Mouse (Mus musculus) heart, postnatal 0 days (tissue): ENCODE measurements around the gene H2-DMb1. TPM values are rescaled to one million over a fixed set of nuclear protein-coding genes. Genes with fewer than 3 reads are reported as not detected.

Source experiments
- ATAC-seq: fragments of 200-750 bp; cut with Nextera tagmentation; 2 replicates; pipeline ENCODE4 v1.8.0; 2017; ENCODE audit warnings: low read depth, moderate number of reproducible peaks, moderate library complexity; ENCODE audit not compliant: insufficient read depth
- DNase-seq: peaks from one replicate; pipeline ENCODE4 v3.0.0-alpha.2; 2016; ENCODE audit warnings: low spot score
- H3K27ac ChIP-seq: fragments of 300-500 bp; sonication (generic); 2 replicates; pipeline ENCODE4 v1.5.1; 2014; ENCODE audit warnings: low read depth, mild to moderate bottlenecking
- H3K27me3 ChIP-seq: fragments of 300-500 bp; sonication (generic); 2 replicates; pipeline ENCODE4 v1.6.1; 2014; ENCODE audit warnings: low read length, mixed read lengths; ENCODE audit not compliant: control insufficient read depth, insufficient read depth
- H3K36me3 ChIP-seq: fragments of 300-500 bp; sonication (generic); replicated peaks from 2 replicates; pipeline ENCODE4 v1.6.1; 2014; ENCODE audit warnings: low read length, mixed read lengths; ENCODE audit not compliant: control insufficient read depth, insufficient read depth
- H3K4me1 ChIP-seq: fragments of 300-500 bp; sonication (generic); 2 replicates; pipeline ENCODE4 v1.6.1; 2014; ENCODE audit warnings: antibody characterized with exemption; ENCODE audit not compliant: control insufficient read depth, insufficient read depth
- H3K4me2 ChIP-seq: fragments of 300-500 bp; sonication (generic); 2 replicates; pipeline ENCODE4 v1.6.1; 2014; ENCODE audit warnings: low read depth, mild to moderate bottlenecking, low read length, moderate library complexity
- H3K4me3 ChIP-seq: fragments of 300-500 bp; sonication (generic); 2 replicates; pipeline ENCODE4 v1.5.1; 2014; ENCODE audit warnings: low read depth, low read length
- H3K9ac ChIP-seq: fragments of 300-500 bp; sonication (generic); replicated peaks from 2 replicates; pipeline ENCODE4 v1.6.1; 2014; ENCODE audit warnings: low read depth, low read length, mixed read lengths
- H3K9me3 ChIP-seq: fragments of 300-500 bp; sonication (generic); replicated peaks from 2 replicates; pipeline ENCODE4 v1.6.1; 2016; ENCODE audit warnings: low read length; ENCODE audit not compliant: control insufficient read depth
- CTCF ChIP-seq: IDR thresholded peaks from 2 replicates; pipeline ENCODE4 v1.5.1; 2016; ENCODE audit warnings: antibody characterized with exemption, control low read depth, low read depth
- EP300 ChIP-seq: IDR thresholded peaks from 2 replicates; pipeline ENCODE4 v1.6.1; 2016; ENCODE audit warnings: antibody characterized with exemption, low read depth
- WGBS: fragments of 180-500 bp; shearing (Covaris S2); extraction: QIAGEN DNeasy Blood & Tissue Kit; methylation state at CpG from one replicate; pipeline ENCODE4 v1.1.7; 2014; 5-methylcytosine and 5-hydroxymethylcytosine counted together
- polyA plus RNA-seq: library from polyadenylated mRNA; unstranded; fragments of >200 nt; fragmentation: Nextera tagmentation; extraction: Ambion mirVana; gene quantifications from 2 replicates; pipeline ENCODE4 v1.2.1, GENCODE M21; 2015
- total RNA-seq: library from RNA; depleted of rRNA; stranded (reverse); fragments of >200 nt; gene quantifications from 2 replicates; pipeline ENCODE4 v1.2.3, GENCODE M21; 2014; ENCODE audit warnings: low replicate concordance

Gene H2-DMb1
- total and polyA plus RNA-seq, 2 experiments from 2014 or later: 0.90 TPM; not detected in 1

DNA sequence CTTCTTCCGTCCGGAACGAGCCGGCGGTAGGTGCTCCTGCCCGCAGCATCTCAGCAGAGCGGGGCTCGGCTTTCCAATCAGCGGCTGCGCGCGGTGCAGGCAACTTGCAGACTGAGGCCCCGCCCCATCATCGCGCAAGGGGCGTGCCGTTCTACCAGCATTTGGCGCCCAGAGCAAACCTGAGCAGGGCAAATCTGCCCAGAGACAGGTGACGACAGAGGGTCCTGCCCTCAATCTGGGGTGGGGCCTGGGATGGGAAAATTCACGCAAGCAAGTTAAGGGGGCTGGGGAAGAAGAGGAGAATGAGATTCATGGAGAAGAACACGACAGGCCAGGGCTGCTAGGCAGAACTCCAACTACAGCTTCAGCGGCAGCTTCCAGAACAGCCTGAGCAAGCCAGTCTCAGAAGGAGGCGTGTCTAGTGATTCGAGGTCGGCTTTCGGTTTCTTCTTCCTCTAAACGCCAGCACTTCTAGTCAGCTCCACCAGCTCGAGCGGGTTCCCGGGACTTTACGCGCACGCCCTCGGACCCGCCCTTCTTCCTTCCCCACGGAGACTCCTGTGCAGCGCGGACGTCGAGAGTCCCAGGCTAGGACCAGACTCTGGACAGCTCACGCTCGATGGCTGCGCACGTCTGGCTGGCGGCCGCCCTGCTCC is 34.5 kb downstream of the H2-DMb1 start, which contains the start of the genes Tap1 and Psmb9:
Gene Tap1 (plus strand): TSS at position 293 of the 656 bp plus-strand sequence.
Gene Psmb9 (minus strand): TSS at position 504 of the 656 bp plus-strand sequence.
- DNase-seq (peak; percentile 84), ATAC-seq (peak; percentile 95)
- Histone ChIP-seq H3K36me3 (no peaks in the 10 kb centered on the region), H3K4me3 (peak within 1 kb of the TSS; percentile 69), H3K27me3 (peaks cover 59% of the 10 kb centered on the region), H3K9me3 (no peaks in the 10 kb centered on the region), H3K27ac (peak within 1 kb of the TSS; percentile 69), H3K4me1 (peaks cover 8% of the 10 kb centered on the region; the same call in 1 of the 2 replicates), H3K9ac (peak within 1 kb of the TSS; percentile 77), H3K4me2 (peak within 1 kb of the TSS; percentile 94)
- under 1% methylated on average over 46 of the region's 46 CpGs for WGBS
- TF ChIP-seq CTCF (no peak), EP300 (no peak)

DNA sequence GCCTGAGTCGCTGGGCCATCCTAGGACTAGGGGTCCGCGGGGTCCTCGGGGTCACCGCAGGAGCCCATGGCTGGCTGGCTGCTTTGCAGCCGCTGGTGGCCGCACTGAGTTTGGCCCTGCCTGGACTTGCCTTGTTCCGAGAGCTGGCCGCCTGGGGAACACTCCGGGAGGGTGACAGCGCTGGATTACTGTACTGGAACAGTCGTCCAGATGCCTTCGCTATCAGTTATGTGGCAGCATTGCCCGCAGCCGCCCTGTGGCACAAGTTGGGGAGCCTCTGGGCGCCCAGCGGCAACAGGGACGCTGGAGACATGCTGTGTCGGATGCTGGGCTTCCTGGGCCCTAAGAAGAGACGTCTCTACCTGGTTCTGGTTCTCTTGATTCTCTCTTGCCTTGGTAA is 35.1 kb downstream of the H2-DMb1 start:
- TF ChIP-seq EP300: no peak
- TF ChIP-seq CTCF: no peak
- H3K27me3 ChIP-seq: peaks cover 65% of the 10 kb centered on the region
- peaks cover 8% of the 10 kb centered on the region; the same call in 1 of the 2 replicates for H3K4me1 ChIP-seq
- 1% methylated on average over 20 of the region's 20 CpGs for WGBS
- peak overlapping the region; percentile 69 for H3K4me3 ChIP-seq
- ATAC-seq (peak; percentile 24), DNase-seq (peak; percentile 26)
- no peaks in the 10 kb centered on the region for H3K36me3 ChIP-seq
- no peaks in the 10 kb centered on the region for H3K9me3 ChIP-seq
- peak overlapping the region; percentile 77 for H3K9ac ChIP-seq
- H3K27ac ChIP-seq: peak overlapping the region; percentile 69
- H3K4me2 ChIP-seq: peak overlapping the region; percentile 94

DNA sequence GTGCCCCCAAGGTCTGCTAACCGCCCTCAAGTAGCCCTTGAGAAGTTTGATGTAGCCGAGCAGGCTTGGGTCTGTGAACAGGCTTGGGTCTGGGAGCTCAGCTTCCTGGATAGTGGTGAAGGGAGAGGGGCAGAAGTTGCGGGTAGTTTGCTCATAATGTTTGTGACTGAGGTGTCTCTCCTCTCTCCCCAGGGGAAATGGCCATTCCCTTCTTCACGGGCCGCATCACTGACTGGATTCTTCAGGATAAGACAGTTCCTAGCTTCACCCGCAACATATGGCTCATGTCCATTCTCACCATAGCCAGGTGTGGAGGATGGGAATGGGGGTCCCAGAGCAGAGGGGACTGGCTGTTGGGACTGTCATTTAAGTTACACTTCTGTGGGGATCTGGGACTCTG is 36.1 kb downstream of the H2-DMb1 start:
- H3K9me3 ChIP-seq: no peaks in the 10 kb centered on the region
- no peak overlapping the region for H3K4me2 ChIP-seq
- TF ChIP-seq CTCF: no peak
- TF ChIP-seq EP300: no peak
- H3K4me1 ChIP-seq: peaks cover 8% of the 10 kb centered on the region; the same call in 1 of the 2 replicates
- H3K4me3 ChIP-seq: no peak overlapping the region
- ATAC-seq: no peak
- H3K36me3 ChIP-seq: no peaks in the 10 kb centered on the region
- no peak overlapping the region for H3K9ac ChIP-seq
- no peak for DNase-seq
- 63% methylated on average over 6 of the region's 6 CpGs for WGBS
- peaks cover 67% of the 10 kb centered on the region for H3K27me3 ChIP-seq
- H3K27ac ChIP-seq: no peak overlapping the region

DNA sequence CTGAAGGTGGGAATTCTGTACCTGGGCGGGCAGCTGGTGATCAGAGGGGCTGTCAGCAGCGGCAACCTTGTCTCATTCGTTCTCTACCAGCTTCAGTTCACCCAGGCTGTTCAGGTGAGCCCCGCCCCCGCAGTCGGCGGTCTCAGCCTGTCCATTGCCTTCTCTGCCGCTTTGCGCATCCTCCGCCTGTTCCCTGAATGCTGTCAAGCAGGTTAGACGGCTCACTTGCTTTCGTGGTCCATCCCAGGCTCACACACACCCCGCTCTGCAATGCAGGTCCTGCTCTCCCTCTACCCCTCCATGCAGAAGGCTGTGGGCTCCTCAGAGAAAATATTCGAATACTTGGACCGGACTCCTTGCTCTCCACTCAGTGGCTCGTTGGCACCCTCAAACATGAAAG is 40.0 kb downstream of the H2-DMb1 start:
- WGBS: 25% methylated on average over 16 of the region's 16 CpGs
- no peak for TF ChIP-seq EP300
- TF ChIP-seq CTCF: no peak
- Histone ChIP-seq H3K36me3 (no peaks in the 10 kb centered on the region), H3K4me1 (peaks cover 5% of the 10 kb centered on the region; the same call in 1 of the 2 replicates), H3K9ac (no peak overlapping the region), H3K9me3 (no peaks in the 10 kb centered on the region), H3K4me3 (no peak overlapping the region), H3K4me2 (no peak overlapping the region), H3K27me3 (peaks cover 76% of the 10 kb centered on the region), H3K27ac (no peak overlapping the region)
- ATAC-seq: no peak
- no peak for DNase-seq

DNA sequence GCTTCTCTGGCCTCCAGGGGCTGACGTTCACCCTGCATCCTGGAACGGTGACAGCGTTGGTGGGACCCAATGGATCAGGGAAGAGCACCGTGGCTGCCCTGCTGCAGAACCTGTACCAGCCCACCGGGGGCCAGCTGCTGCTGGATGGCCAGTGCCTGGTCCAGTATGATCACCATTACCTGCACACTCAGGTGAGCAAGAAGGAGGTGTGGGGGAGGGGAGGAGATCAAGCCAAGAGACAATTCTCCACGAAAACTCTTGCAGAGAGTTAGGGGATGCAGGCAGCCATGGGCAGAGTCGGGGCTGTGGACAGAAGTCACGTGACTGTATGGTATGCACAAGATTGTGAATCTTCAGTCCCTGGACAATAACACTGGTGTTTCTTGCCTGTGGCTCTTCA is 40.6 kb downstream of the H2-DMb1 start:
- Histone ChIP-seq H3K4me1 (no peaks in the 10 kb centered on the region), H3K27ac (no peak overlapping the region), H3K4me3 (no peak overlapping the region), H3K36me3 (no peaks in the 10 kb centered on the region), H3K9ac (no peak overlapping the region), H3K4me2 (no peak overlapping the region), H3K27me3 (peaks cover 76% of the 10 kb centered on the region), H3K9me3 (no peaks in the 10 kb centered on the region)
- TF ChIP-seq CTCF (no peak), EP300 (no peak)
- ATAC-seq (no peak), DNase-seq (no peak)
- WGBS: 44% methylated on average over 8 of the region's 8 CpGs
